Mouse (Mus musculus): Measurements from ENCODE around the gene Notch4. TPM values are rescaled to one million over a fixed set of nuclear protein-coding genes. Genes with fewer than 3 reads are reported as not detected.
A peak's percentile ranks its signal among the peaks of the same experiment; 100 is the strongest.

The Notch4 gene
- polyA plus RNA-seq, 1 experiment from 2014 or later = 13.1 TPM

GRCm38 (mm10) chr17:34576577-34576976 is 12.5 kb downstream of the Notch4 start:
- no peak overlapping the region for H3K27ac ChIP-seq (ENCODE audit: low read depth, low read length)
- H3K27me3 ChIP-seq (ENCODE audit: control insufficient read depth, insufficient read depth, low read length) = no peaks in the 10 kb centered on the region
- no peak overlapping the region for H3K4me2 ChIP-seq (ENCODE audit: low read depth)
- WGBS = 77% methylated on average over 5 of the region's 5 CpGs
- H3K36me3 ChIP-seq (ENCODE audit: control insufficient read depth, insufficient read depth, low read length) = no peaks in the 10 kb centered on the region
- no peaks in the 10 kb centered on the region for H3K4me1 ChIP-seq (ENCODE audit: control insufficient read depth, insufficient read depth, low read length)
- no peak overlapping the region for H3K4me3 ChIP-seq (ENCODE audit: low read depth, low read length)
- no peaks in the 10 kb centered on the region for H3K9me3 ChIP-seq (ENCODE audit: control insufficient read depth, low read length)
- H3K9ac ChIP-seq (ENCODE audit: low read length) = no peak overlapping the region
- no peak for DNase-seq (ENCODE audit: low spot score)
- no peak for ATAC-seq (ENCODE audit: insufficient read depth, low FRiP score, low TSS enrichment)

GRCm38 (mm10) chr17:34578070-34578469 is 14.0 kb downstream of the Notch4 start:
- 95% methylated on average over 3 of the region's 3 CpGs for WGBS
- Histone ChIP-seq H3K27me3 (ENCODE audit: control insufficient read depth, insufficient read depth, low read length) (no peaks in the 10 kb centered on the region), H3K36me3 (ENCODE audit: control insufficient read depth, insufficient read depth, low read length) (no peaks in the 10 kb centered on the region), H3K27ac (ENCODE audit: low read depth, low read length) (no peak overlapping the region), H3K4me3 (ENCODE audit: low read depth, low read length) (no peak overlapping the region), H3K4me1 (ENCODE audit: control insufficient read depth, insufficient read depth, low read length) (no peaks in the 10 kb centered on the region), H3K4me2 (ENCODE audit: low read depth) (no peak overlapping the region), H3K9me3 (ENCODE audit: control insufficient read depth, low read length) (no peaks in the 10 kb centered on the region), H3K9ac (ENCODE audit: low read length) (no peak overlapping the region)
- DNase-seq (ENCODE audit: low spot score) = no peak
- no peak for ATAC-seq (ENCODE audit: insufficient read depth, low FRiP score, low TSS enrichment)

- no peaks in the 10 kb centered on the region for H3K27me3 ChIP-seq (ENCODE audit: control insufficient read depth, insufficient read depth, low read length)
- DNase-seq (ENCODE audit: low spot score) = no peak
- no peak for ATAC-seq (ENCODE audit: insufficient read depth, low FRiP score, low TSS enrichment)
- no peaks in the 10 kb centered on the region for H3K36me3 ChIP-seq (ENCODE audit: control insufficient read depth, insufficient read depth, low read length)
- H3K4me2 ChIP-seq (ENCODE audit: low read depth) = no peak overlapping the region
- no peak overlapping the region for H3K4me3 ChIP-seq (ENCODE audit: low read depth, low read length)
- WGBS = 86% methylated on average over 12 of the region's 12 CpGs
- H3K27ac ChIP-seq (ENCODE audit: low read depth, low read length) = no peak overlapping the region
- no peak overlapping the region for H3K9ac ChIP-seq (ENCODE audit: low read length)
- H3K4me1 ChIP-seq (ENCODE audit: control insufficient read depth, insufficient read depth, low read length) = 0 out of 2 replicates have a peak, but pooled peaks cover 3% of the 10 kb centered on the region
- H3K9me3 ChIP-seq (ENCODE audit: control insufficient read depth, low read length) = no peaks in the 10 kb centered on the region
Observed at GRCm38 (mm10) chr17:34582528-34582927, 18.5 kb downstream of the Notch4 start.

- H3K4me3 ChIP-seq (ENCODE audit: low read depth, low read length) = no peak overlapping the region
- H3K27me3 ChIP-seq (ENCODE audit: control insufficient read depth, insufficient read depth, low read length) = no peaks in the 10 kb centered on the region
- no peak overlapping the region for H3K4me2 ChIP-seq (ENCODE audit: low read depth)
- H3K4me1 ChIP-seq (ENCODE audit: control insufficient read depth, insufficient read depth, low read length) = peaks cover 8% of the 10 kb centered on the region
- ATAC-seq (ENCODE audit: insufficient read depth, low FRiP score, low TSS enrichment) (no peak), DNase-seq (ENCODE audit: low spot score) (no peak)
- H3K9ac ChIP-seq (ENCODE audit: low read length) = no peak overlapping the region
- no peaks in the 10 kb centered on the region for H3K9me3 ChIP-seq (ENCODE audit: control insufficient read depth, low read length)
- WGBS = 71% methylated on average over 7 of the region's 7 CpGs
- no peak overlapping the region for H3K27ac ChIP-seq (ENCODE audit: low read depth, low read length)
- no peaks in the 10 kb centered on the region for H3K36me3 ChIP-seq (ENCODE audit: control insufficient read depth, insufficient read depth, low read length)
Observed at GRCm38 (mm10) chr17:34583397-34583796, 19.3 kb downstream of the Notch4 start.

GRCm38 (mm10) chr17:34583819-34584218 is 19.8 kb downstream of the Notch4 start:
- no peak overlapping the region for H3K27ac ChIP-seq (ENCODE audit: low read depth, low read length)
- H3K4me1 ChIP-seq (ENCODE audit: control insufficient read depth, insufficient read depth, low read length) = peaks cover 12% of the 10 kb centered on the region
- 88% methylated on average over 8 of the region's 8 CpGs for WGBS

GRCm38 (mm10) chr17:34585121-34585520 is 21.1 kb downstream of the Notch4 start:
- H3K27me3 ChIP-seq (ENCODE audit: control insufficient read depth, insufficient read depth, low read length) = no peaks in the 10 kb centered on the region
- no peak overlapping the region for H3K4me2 ChIP-seq (ENCODE audit: low read depth)
- H3K36me3 ChIP-seq (ENCODE audit: control insufficient read depth, insufficient read depth, low read length) = no peaks in the 10 kb centered on the region
- ATAC-seq (ENCODE audit: insufficient read depth, low FRiP score, low TSS enrichment) (no peak), DNase-seq (ENCODE audit: low spot score) (no peak)
- 85% methylated on average over 8 of the region's 8 CpGs for WGBS
- no peaks in the 10 kb centered on the region for H3K9me3 ChIP-seq (ENCODE audit: control insufficient read depth, low read length)
- peaks cover 22% of the 10 kb centered on the region for H3K4me1 ChIP-seq (ENCODE audit: control insufficient read depth, insufficient read depth, low read length)
- no peak overlapping the region for H3K4me3 ChIP-seq (ENCODE audit: low read depth, low read length)
- H3K27ac ChIP-seq (ENCODE audit: low read depth, low read length) = no peak overlapping the region
- H3K9ac ChIP-seq (ENCODE audit: low read length) = no peak overlapping the region

More at GRCm38 (mm10) chr17:34583819-34584218, 19.8 kb downstream of the Notch4 start:
- Histone ChIP-seq H3K4me3 (ENCODE audit: low read depth, low read length) (no peak overlapping the region), H3K9me3 (ENCODE audit: control insufficient read depth, low read length) (no peaks in the 10 kb centered on the region), H3K36me3 (ENCODE audit: control insufficient read depth, insufficient read depth, low read length) (no peaks in the 10 kb centered on the region), H3K9ac (ENCODE audit: low read length) (no peak overlapping the region), H3K4me2 (ENCODE audit: low read depth) (no peak overlapping the region), H3K27me3 (ENCODE audit: control insufficient read depth, insufficient read depth, low read length) (no peaks in the 10 kb centered on the region)
- DNase-seq (ENCODE audit: low spot score) (no peak), ATAC-seq (ENCODE audit: insufficient read depth, low FRiP score, low TSS enrichment) (no peak)

- Histone ChIP-seq H3K27ac (ENCODE audit: low read depth, low read length) (peak overlapping the region; percentile 98), H3K9ac (ENCODE audit: low read length) (peak overlapping the region; percentile 80), H3K9me3 (ENCODE audit: control insufficient read depth, low read length) (no peaks in the 10 kb centered on the region), H3K4me3 (ENCODE audit: low read depth, low read length) (peak overlapping the region; percentile 67), H3K4me1 (ENCODE audit: control insufficient read depth, insufficient read depth, low read length) (peaks cover 32% of the 10 kb centered on the region), H3K27me3 (ENCODE audit: control insufficient read depth, insufficient read depth, low read length) (no peaks in the 10 kb centered on the region), H3K4me2 (ENCODE audit: low read depth) (peak overlapping the region; percentile 95), H3K36me3 (ENCODE audit: control insufficient read depth, insufficient read depth, low read length) (no peaks in the 10 kb centered on the region)
- WGBS = 22% methylated on average over 32 of the region's 32 CpGs
- peak; percentile 40 for ATAC-seq (ENCODE audit: insufficient read depth, low FRiP score, low TSS enrichment)
- peak; percentile 48 for DNase-seq (ENCODE audit: low spot score)
Observed at GRCm38 (mm10) chr17:34585877-34586771, 22.1 kb downstream of the Notch4 start.

- Histone ChIP-seq H3K9ac (ENCODE audit: low read length) (peak overlapping the region; percentile 80), H3K4me1 (ENCODE audit: control insufficient read depth, insufficient read depth, low read length) (peaks cover 38% of the 10 kb centered on the region), H3K9me3 (ENCODE audit: control insufficient read depth, low read length) (no peaks in the 10 kb centered on the region), H3K27ac (ENCODE audit: low read depth, low read length) (peak overlapping the region; percentile 98), H3K36me3 (ENCODE audit: control insufficient read depth, insufficient read depth, low read length) (no peaks in the 10 kb centered on the region), H3K27me3 (ENCODE audit: control insufficient read depth, insufficient read depth, low read length) (no peaks in the 10 kb centered on the region), H3K4me2 (ENCODE audit: low read depth) (peak overlapping the region; percentile 95), H3K4me3 (ENCODE audit: low read depth, low read length) (peak overlapping the region; percentile 67)
- WGBS = under 1% methylated on average over 33 of the region's 38 CpGs
- ATAC-seq (ENCODE audit: insufficient read depth, low FRiP score, low TSS enrichment) (peak; percentile 73), DNase-seq (ENCODE audit: low spot score) (peak; percentile 93)
Observed at GRCm38 (mm10) chr17:34586796-34587422, 22.8 kb downstream of the Notch4 start.

All from neural tube, embryonic 11.5 days (tissue).